Mouse (Mus musculus) MEL (cell line): ENCODE results near the gene Rtn4rl1.

Experiments used
- BHLHE40 ChIP-seq: IDR thresholded peaks from 2 replicates; pipeline ENCODE4 v1.6.1; 2012; ENCODE audit warnings: low read depth, mild to moderate bottlenecking, inconsistent platforms, low read length, improper control_type of control experiment, borderline replicate concordance
- CTCF ChIP-seq, 3 experiments: IDR thresholded peaks in 2 of 3; conservative IDR thresholded peaks in 1 of 3; 2 replicates each; pipeline ENCODE4 v1.5.1; 2011 to 2012; ENCODE audit warnings: low read length in 3 of 3, low read depth in 2 of 3, mild to moderate bottlenecking in 2 of 3, improper control_type of control experiment in 1 of 3, inconsistent platforms in 1 of 3, mixed read lengths in 1 of 3, moderate library complexity in 1 of 3; ENCODE audit not compliant: control insufficient read depth in 1 of 3, insufficient read depth in 1 of 3, poor library complexity in 1 of 3, severe bottlenecking in 1 of 3
- E2F4 ChIP-seq: IDR thresholded peaks from 2 replicates; pipeline ENCODE4 v1.6.1; 2011; ENCODE audit warnings: low read depth, low read length, improper control_type of control experiment, borderline replicate concordance
- HCFC1 ChIP-seq: IDR thresholded peaks from 2 replicates; pipeline ENCODE4 v1.6.1; 2012; ENCODE audit warnings: low read depth, mild to moderate bottlenecking, inconsistent platforms, low read length, improper control_type of control experiment, moderate library complexity
- POLR2A ChIP-seq, 2 experiments: IDR thresholded peaks; 2 replicates each; pipeline ENCODE4 v1.6.1; 2011 to 2012; ENCODE audit warnings: low read length in 2 of 2, mild to moderate bottlenecking in 2 of 2, control low read depth in 1 of 2, improper control_type of control experiment in 1 of 2, low read depth in 1 of 2, moderate library complexity in 1 of 2; ENCODE audit not compliant: control insufficient read depth in 1 of 2, insufficient read depth in 1 of 2, poor library complexity in 1 of 2
- RAD21 ChIP-seq: IDR thresholded peaks from 2 replicates; pipeline ENCODE4 v1.6.1; 2011; ENCODE audit warnings: mild to moderate bottlenecking, low read depth, low read length, improper control_type of control experiment
- ZMIZ1 ChIP-seq: IDR thresholded peaks from 2 replicates; pipeline ENCODE4 v1.6.1; 2012; ENCODE audit warnings: low read depth, mild to moderate bottlenecking, inconsistent platforms, low read length, improper control_type of control experiment, moderate library complexity

DNA sequence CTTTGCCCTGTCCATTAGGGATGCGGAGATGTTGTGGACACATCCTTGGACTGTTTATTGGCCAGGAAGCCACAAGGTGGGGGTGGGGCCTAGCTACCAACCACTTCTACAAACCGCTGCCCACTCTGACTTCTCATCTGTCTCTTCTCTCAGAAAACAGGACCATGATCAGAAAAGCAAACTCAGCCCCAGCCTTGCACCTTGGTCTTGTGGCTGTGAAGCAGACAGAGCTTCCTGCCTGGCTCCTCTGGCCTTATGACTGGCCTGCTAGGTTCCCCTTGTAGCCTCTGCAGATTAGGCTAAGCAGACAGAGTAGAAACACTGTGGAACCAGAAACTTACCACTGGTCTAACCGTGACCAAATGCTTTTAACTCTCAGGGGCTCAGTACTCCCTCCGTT, 15.8 kb downstream of the Rtn4rl1 start:
- no peak for TF ChIP-seq BHLHE40
- no peak for TF ChIP-seq ZMIZ1
- no peak for TF ChIP-seq CTCF (IDR thresholded peaks at IDR 0.05 in 2 of 3, conservative IDR thresholded peaks at IDR 0.05 in 1 of 3; ENCODE audit: control insufficient read depth in 1 of 3, insufficient read depth in 1 of 3, low read depth in 2 of 3, low read length in 3 of 3, poor library complexity in 1 of 3, severe bottlenecking in 1 of 3)
- no peak for TF ChIP-seq RAD21
- no peak for TF ChIP-seq HCFC1
- no peak for TF ChIP-seq POLR2A (IDR thresholded peaks at IDR 0.05; ENCODE audit: control insufficient read depth in 1 of 2, insufficient read depth in 1 of 2, low read depth in 1 of 2, low read length in 2 of 2, poor library complexity in 1 of 2)
- no peak for TF ChIP-seq E2F4
